Mouse (Mus musculus) left cerebral cortex, adult 2 months (tissue): ENCODE measurements around the gene Cxcr5. TPM values are rescaled to one million over a fixed set of nuclear protein-coding genes. Genes with fewer than 3 reads are reported as not detected.
A peak's percentile ranks its signal among the peaks of the same experiment; 100 is the strongest.

ENCODE experiments used
- DNase-seq, 2 experiments: peaks; one replicate each; pipeline ENCODE4 v3.0.0; 2021 to 2022; ENCODE audit warnings: low spot score in 2 of 2, mixed read lengths in 1 of 2; ENCODE audit errors: extremely low spot score in 1 of 2
- H3K27ac ChIP-seq: fragments of 200-600 bp; 2 replicates; pipeline ENCODE4 v1.8.1; 2022
- H3K4me3 ChIP-seq: fragments of 200-600 bp; 2 replicates; pipeline ENCODE4 v1.8.1; 2022
- CTCF ChIP-seq: fragments of 200-600 bp; IDR thresholded peaks from 2 replicates; pipeline ENCODE4 v1.8.1; 2022; ENCODE audit warnings: antibody characterized with exemption, mild to moderate bottlenecking, moderate library complexity
- intact Hi-C: fragments of 180-260 bp; cut with DNase I; formaldehyde crosslinking; loops from one replicate; pipeline ENCODE4 v1.15.1; 2025
- total RNA-seq, 2 experiments: library from RNA; stranded (reverse); gene quantifications; 2 replicates each; pipeline ENCODE4 v1.2.3; 2021

The Cxcr5 gene
- total RNA-seq, 2 experiments from 2014 or later = not detected

DNA sequence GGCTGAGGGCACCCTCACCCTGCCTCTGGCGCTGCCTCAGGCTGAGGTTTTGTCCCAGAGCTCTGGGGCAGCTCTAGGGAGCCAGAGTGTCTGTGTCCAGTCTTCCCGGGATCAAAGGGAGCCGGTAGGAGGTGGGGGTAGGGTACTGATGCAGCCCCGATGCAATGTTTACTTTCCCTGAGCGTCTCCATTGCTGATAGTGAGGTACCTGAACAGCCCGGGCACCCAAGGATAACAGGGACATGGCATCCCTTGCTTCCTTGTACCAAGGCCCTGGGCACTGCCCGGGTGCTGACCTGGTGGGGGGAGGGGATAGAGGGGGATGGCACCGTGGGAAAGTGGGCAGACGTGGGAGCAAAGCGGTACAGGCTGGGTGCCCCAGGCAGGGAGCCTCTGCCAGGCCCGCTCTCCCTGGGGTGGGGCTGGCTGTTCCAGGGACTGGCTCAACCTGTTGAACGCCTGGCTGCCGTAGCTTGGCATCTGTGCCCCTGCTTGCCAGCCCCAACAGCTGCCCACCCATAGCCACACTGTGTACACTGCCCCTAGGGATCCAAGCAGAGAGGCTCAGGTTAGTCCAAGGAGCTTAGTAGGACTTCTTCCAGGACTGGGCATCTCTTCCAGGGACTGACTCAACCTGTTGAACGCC, 76.0 kb downstream of the Cxcr5 start:
- no peak for TF ChIP-seq CTCF
- no peak for DNase-seq
- intact Hi-C loops = no loop called here
- peak overlapping the region; percentile 28 for H3K27ac ChIP-seq
- H3K4me3 ChIP-seq = peak overlapping the region; percentile 98

DNA sequence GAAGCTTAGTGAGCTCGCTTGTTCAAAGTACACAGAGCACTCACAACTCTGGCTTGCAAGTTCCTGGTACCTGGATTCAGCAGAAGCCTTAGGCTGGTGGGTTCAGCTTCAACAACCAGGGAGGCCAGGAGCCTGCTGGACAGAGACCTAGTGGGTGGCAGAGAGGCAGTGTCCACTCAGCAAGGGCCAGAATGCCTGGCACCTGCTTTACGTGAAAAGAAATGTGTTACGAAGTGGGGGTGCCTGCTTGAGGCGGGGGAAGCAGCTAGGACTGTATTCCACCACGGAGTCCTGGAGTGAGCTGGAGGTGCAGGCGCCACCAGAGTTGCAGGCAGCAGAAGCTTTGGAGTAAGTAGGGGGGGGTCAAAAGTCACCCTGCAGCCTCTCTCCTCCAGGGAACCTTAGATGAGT, 76.6 kb downstream of the Cxcr5 start:
- no peak for DNase-seq
- TF ChIP-seq CTCF = no peak
- Histone ChIP-seq H3K27ac (peak overlapping the region; percentile 28; the same call in 1 of the 2 replicates), H3K4me3 (peak overlapping the region; percentile 98)
- intact Hi-C loops = no loop called here

DNA sequence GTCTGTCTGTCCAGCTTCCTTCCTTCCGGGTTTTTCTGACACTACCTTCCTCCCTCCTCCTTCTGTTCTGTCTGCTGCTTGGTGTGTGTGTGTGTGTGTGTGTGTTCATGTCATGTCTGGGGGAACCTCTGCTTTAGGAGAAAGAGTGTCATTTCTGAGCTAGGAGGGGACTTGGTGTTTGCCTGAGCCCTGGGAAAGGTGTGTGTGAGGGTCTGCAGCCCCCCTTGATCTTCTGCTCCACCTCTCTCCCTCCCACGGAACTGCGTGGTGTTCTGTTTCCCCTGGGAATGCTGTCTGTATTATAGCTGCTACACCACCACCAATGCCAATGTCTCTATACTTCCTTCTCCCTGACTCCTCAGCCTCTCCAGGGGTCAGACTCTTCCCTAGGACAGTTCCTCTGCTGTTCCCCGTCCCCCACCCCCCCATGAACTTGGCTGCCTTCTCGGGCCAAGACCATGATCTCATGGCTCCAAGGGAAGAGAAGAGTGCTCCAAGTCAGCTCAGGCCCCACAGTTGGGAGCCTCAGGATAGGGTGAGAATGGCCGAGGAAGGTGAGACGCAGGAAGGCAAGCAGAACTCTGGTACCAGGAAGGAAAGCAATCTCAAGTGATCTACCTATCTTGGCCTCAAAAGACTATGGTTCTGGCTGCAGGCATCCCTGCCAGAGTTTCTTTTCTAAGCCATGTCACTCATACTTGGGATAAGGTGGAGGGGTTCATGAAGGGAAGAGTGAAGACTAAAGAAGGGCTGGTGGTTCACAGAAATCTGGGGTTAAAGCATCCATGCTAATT, 77.2 kb downstream of the Cxcr5 start:
- H3K4me3 ChIP-seq = peak overlapping the region; percentile 98
- intact Hi-C loops = no loop called here
- no peak for DNase-seq
- no peak for TF ChIP-seq CTCF
- H3K27ac ChIP-seq = peak overlapping the region; percentile 96; the same call in 1 of the 2 replicates

DNA sequence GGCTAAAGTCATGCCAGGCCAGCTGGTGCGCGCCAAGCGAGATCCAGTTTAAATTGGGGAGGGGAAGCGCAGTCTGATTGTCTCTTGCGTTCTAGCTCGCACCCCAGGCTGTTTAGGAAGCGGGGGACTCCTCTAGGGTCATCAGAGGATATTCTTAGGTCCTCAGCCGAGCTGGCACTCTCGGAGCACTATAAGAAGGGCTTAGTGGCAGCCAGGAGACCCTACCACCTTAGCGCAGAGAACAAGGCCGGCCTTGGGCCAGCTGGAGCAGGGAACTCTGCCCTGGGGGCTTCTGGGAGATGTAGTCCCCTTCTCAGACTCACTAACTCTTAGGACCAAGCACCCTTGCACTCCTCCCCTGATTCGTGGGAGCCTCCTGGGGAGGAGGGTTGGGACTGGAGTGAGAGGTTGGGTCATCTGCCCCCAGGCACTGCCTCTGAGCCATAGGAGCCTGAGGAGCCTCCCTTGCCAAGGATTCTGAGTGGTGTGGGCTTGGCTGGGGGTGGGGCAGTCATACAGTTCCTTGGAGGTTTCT, 78.1 kb downstream of the Cxcr5 start:
- peak; percentile 53 to 55 for DNase-seq
- intact Hi-C loops = no loop called here
- no peak for TF ChIP-seq CTCF
- H3K27ac ChIP-seq = peak overlapping the region; percentile 96
- peak overlapping the region; percentile 98 for H3K4me3 ChIP-seq

DNA sequence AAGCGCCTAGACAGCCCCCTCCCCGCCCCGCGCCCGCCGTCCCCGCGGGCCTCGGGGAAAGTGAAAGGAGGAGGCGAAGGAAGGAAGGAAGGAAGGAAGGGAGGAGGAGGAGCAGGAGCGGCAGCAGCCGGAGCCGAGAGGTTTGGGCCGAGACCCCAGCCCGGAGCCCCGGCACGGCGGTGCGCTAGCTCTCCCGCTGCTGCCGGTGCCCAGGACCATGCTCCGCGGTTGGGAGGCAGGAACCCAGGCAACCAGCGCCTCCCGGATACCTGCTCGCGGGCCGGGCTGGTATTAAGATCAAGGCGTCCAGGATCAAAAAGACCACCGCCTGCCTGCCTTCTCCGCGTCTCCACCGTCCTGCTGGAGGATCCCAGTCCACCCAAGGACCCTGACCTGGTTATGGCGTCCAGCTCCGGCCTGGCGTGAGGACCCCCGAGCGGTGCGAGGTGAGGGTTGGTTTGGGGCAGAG, 78.6 kb downstream of the Cxcr5 start:
- DNase-seq = peak in 1 of 2 experiments; percentile 47
- TF ChIP-seq CTCF = no peak
- peak overlapping the region; percentile 96 for H3K27ac ChIP-seq
- peak overlapping the region; percentile 98 for H3K4me3 ChIP-seq
- intact Hi-C loops = no loop called here

DNA sequence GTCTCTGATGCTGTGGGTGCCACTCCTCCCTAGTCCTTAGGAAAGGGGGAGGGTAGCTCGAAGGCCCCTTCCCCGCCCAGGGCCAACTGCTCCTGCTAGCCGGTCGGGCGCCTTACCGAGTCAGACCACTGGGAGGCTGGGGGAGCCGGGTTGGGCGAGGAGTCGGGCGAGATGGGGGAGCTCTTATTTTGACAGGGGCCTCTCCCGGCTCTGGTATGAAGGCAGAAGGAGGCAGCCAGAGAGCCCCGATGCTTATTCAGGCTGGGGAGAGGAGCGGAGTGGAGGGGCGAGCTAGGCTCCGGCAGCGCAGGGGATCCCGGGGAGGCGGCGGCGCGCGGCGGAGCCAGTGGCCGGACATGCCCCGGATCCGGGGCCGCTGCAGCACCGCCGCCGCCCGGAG, 79.1 kb downstream of the Cxcr5 start, which contains the start of gene Bcl9l:
Bcl9l (plus strand) TSS at position 274 of the 400 bp plus-strand sequence.
- H3K4me3 ChIP-seq = peak within 1 kb of the TSS; percentile 98
- TF ChIP-seq CTCF = peak; percentile 86
- intact Hi-C loops = no loop called here
- peak; percentile 90 to 91 for DNase-seq
- peak within 1 kb of the TSS; percentile 96 for H3K27ac ChIP-seq

DNA sequence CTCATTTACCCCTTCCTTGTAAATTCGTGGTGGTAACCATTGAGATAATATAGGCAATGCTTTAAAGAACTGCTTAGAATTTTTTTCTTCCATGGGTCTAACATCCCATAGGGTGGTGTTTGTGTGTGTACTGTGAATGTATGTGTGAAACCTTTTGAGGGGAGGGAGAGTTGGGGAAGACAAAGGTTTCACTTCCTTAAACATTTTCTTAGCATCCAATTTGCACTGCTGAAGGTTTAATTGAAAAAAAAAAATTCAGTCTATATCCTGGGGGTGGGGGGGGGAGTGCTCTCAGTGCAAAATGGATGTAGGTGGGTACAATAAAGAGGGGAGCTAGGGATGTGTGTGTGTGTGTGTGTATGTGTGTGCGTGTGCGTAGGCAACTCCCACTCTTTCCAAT, 79.6 kb downstream of the Cxcr5 start:
- intact Hi-C loops = no loop called here
- TF ChIP-seq CTCF = no peak
- Histone ChIP-seq H3K4me3 (peak overlapping the region; percentile 98), H3K27ac (peak overlapping the region; percentile 96)
- DNase-seq = no peak

DNA sequence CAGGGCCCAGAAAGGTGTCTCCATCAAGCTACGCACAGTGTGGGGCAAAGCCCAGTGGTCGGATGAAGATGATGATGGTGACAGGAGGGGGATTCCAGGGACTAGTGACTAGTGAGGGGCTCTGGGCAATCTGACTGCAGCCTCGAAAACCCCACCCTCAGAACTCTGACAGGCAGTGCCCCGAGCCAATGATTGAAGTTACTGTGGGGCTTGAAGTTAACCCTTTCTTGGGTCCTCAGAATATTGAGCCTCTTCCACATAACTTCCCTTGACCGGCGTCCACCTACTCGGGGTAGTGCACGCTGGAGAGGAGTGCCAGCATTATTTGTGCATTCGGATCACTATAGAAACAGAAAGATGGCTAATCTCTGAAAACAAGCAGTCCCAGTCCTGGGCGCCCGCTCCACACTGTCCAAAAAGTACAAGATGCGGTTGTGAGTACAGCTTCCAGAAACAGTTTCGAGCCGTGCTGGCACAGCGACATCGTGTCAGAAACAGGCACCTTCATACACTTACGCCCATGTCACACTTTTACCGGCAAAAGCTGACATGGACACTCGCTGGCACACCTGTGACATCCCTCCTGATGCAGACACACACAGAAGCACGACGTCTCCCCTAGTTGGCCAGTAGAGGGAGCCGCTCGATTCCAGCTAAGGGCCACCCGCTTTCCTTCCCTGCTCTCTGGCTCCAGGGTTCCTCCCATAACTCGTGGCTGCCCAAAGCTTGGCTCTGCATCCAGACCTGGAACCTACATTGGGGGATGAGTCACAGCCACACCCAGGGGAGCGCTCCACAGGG, 81.8 kb downstream of the Cxcr5 start:
- peak; percentile 85 to 86 for DNase-seq
- Histone ChIP-seq H3K4me3 (peak overlapping the region; percentile 81), H3K27ac (peak overlapping the region; percentile 99)
- TF ChIP-seq CTCF = peak; percentile 95
- intact Hi-C loops = loop anchor here (1.0 kb wide), 2 partner anchors 21 to 23 kb away; no protein-coding TSS in a partner anchor

DNA sequence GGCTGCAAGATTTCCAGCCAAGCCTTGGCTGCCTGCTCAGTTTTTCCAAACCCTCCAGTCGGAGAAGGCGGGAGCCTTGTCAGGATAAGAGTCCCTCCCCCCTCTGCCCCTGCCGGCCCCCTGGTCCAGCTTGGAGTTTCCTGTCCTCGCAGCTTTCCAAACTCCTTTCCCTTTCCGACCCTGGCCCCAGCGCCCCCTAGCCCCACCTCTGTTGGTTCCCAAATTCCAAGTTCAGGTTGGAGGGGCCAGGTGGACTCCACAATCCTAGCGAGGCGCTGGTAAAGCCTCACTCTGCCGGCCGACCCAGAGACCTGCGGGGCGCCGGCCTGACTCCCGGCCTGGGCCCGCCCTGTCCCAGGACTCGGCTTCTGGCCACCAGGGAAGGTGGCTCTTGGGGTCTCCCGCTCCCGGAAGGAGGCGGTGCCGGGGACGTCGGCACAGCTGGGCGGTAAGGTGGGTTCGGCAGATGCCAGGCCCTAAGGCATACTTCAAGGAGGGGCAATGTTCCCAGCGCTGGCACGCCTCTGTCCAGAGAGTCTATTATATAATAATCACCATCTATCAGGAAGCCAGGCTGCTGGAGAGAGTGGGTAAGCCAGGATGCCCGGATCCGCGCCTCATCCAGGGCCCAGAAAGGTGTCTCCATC, 82.6 kb downstream of the Cxcr5 start:
- peak; percentile 67 to 71 for DNase-seq
- H3K4me3 ChIP-seq = peak overlapping the region; percentile 81
- intact Hi-C loops = loop anchor here (1.0 kb wide), 1 partner anchor 22 kb away; no protein-coding TSS in a partner anchor
- H3K27ac ChIP-seq = peak overlapping the region; percentile 99
- no peak; the same call in 1 of the 2 replicates for TF ChIP-seq CTCF

DNA sequence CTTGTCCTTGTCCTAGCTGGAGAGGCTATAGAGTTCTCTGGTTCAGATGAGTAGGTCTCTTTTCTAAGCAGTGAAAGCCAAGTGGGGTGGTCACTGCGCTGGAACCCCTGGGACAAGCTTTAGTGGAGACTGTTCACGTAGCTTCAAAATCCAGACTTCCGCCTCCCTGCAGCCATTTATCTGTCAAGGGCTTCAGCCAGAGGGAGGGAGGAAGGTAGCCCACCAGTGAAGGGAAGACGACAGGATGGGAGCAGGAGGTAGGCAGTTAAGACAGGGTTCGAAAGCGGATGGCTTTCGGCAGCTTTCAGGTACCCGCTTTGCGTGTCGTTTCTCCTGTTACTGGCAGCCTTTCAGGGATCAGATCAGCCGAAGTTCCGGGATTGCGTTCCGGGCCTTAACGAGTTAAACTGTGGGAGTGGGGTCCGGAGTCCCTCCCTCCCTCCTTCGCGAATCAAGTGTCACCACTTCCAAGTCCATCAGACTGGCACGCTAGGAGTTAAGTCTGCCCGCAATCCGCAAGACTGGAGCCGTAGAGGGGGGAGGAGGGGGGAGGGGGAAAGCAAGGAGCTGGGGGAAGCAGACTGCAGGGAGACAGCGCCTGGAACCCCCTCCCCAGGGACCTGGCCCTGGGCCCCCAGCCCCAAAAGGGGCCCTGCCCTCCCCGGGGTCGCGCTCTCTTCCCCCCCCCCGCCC, 83.3 kb downstream of the Cxcr5 start:
- peak overlapping the region; percentile 99 for H3K27ac ChIP-seq
- no peak for TF ChIP-seq CTCF
- DNase-seq = peak; percentile 62 to 63
- intact Hi-C loops = no loop called here
- peak overlapping the region; percentile 81 for H3K4me3 ChIP-seq
